Mouse (Mus musculus): ENCODE measurements around the gene Alkbh1.

DNA sequence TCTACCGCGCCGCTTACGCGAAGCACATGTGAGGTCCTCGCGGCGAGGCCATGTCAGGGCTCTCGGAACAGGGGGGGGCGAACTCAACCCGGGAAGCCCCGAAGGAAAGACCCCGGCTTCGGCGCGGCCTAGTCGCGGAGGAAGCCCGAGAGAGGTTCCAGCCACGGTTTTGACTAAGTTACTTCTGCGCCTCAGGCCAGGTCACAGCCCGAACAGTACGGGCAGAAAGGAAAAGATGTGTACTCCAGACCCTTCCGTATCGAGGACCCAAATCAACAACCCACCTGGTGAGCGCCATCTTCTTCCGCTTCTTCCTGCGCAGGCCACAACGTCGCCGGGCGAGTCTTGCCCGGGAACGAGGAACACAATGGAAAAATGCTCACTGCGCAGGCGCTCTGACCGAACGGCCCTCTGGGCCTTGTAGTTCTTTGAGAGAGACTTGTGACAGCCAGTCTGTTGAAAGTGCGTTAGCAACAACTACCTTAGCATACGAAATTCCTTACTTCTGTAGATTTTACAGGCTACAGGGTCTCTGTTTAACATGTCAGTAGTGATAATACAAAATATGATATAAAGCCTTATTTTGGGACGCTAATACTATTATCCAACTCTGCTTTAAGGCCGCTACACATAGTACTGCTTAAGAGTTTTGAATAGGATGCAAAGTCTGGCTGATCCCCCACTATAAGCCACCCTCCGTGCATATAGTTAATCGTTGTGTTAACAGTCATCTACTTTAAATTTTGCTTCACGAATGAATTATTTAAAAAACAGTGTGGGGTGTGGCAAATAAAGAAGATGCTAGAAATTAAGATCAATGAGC lies 28.4 kb upstream of the Alkbh1 start, which contains the start of gene Snw1:
- TF ChIP-seq POU5F1 (IDR thresholded peaks at IDR 0.05; ENCODE audit: borderline replicate concordance, low read length) (no peak), CTCF (conservative IDR thresholded peaks at IDR 0.05; ENCODE audit: low read length) (no peak), NANOG (IDR thresholded peaks at IDR 0.05; ENCODE audit: borderline replicate concordance, low read length) (no peak)
